Mouse (Mus musculus) embryonic facial prominence, embryonic 14.5 days (tissue): ENCODE results near the gene Nsf. TPM values are rescaled to one million over a fixed set of nuclear protein-coding genes. Genes with fewer than 3 reads are reported as not detected.
"Not testable (repeated sequence)": the region's sequence is repeated elsewhere in the genome, so short reads cannot be mapped to it uniquely, and the experiment has no call there.

Experiments
- ATAC-seq: fragments of 200-750 bp; cut with Nextera tagmentation; 2 replicates; pipeline ENCODE4 v1.8.0; 2017; ENCODE audit warnings: low read depth, moderate number of reproducible peaks, moderate TSS enrichment
- DNase-seq: peaks from one replicate; pipeline ENCODE4 v3.0.0-alpha.2; 2015; ENCODE audit warnings: low spot score
- H3K27ac ChIP-seq: fragments of 300-500 bp; sonication (generic); replicated peaks from 2 replicates; pipeline ENCODE4 v1.5.1; 2014; ENCODE audit warnings: low read depth, mild to moderate bottlenecking, low read length, moderate library complexity
- H3K27me3 ChIP-seq: fragments of 300-500 bp; sonication (generic); replicated peaks from 2 replicates; pipeline ENCODE4 v1.6.1; 2014; ENCODE audit warnings: low read length; ENCODE audit not compliant: control insufficient read depth, insufficient read depth
- H3K36me3 ChIP-seq: fragments of 300-500 bp; sonication (generic); 2 replicates; pipeline ENCODE4 v1.6.1; 2014; ENCODE audit warnings: low read length, mixed read lengths; ENCODE audit not compliant: control insufficient read depth, insufficient read depth
- H3K4me1 ChIP-seq: fragments of 300-500 bp; sonication (generic); 2 replicates; pipeline ENCODE4 v1.6.1; 2014; ENCODE audit warnings: antibody characterized with exemption, low read length; ENCODE audit not compliant: control insufficient read depth, insufficient read depth
- H3K4me2 ChIP-seq: fragments of 300-500 bp; sonication (generic); 2 replicates; pipeline ENCODE4 v1.6.1; 2014; ENCODE audit warnings: low read depth, mild to moderate bottlenecking, low read length, moderate library complexity, mixed read lengths
- H3K4me3 ChIP-seq: fragments of 300-500 bp; sonication (generic); 2 replicates; pipeline ENCODE4 v1.5.1; 2014; ENCODE audit warnings: low read depth, mild to moderate bottlenecking, low read length
- H3K9ac ChIP-seq: fragments of 300-500 bp; sonication (generic); 2 replicates; pipeline ENCODE4 v1.6.1; 2014; ENCODE audit warnings: low read depth, mild to moderate bottlenecking, low read length, moderate library complexity, mixed read lengths
- H3K9me3 ChIP-seq: fragments of 300-500 bp; sonication (generic); 2 replicates; pipeline ENCODE4 v1.6.1; 2016; ENCODE audit warnings: low read length; ENCODE audit not compliant: control insufficient read depth
- WGBS: fragments of 180-500 bp; shearing (Covaris S2); extraction: QIAGEN DNeasy Blood & Tissue Kit; methylation state at CpG from one replicate; pipeline ENCODE4 v1.1.7; 2014; 5-methylcytosine and 5-hydroxymethylcytosine counted together
- polyA plus RNA-seq: library from polyadenylated mRNA; unstranded; fragments of >200 nt; fragmentation: Nextera tagmentation; extraction: Ambion mirVana; gene quantifications from 2 replicates; pipeline ENCODE4 v1.2.1, GENCODE M21; 2014

Gene Nsf
- polyA plus RNA-seq, 1 experiment from 2014 or later, result 39.9 TPM

GRCm38 (mm10) chr11:103879476-103879875 lies 74.4 kb downstream of the Nsf start:
- peaks cover 26% of the 10 kb centered on the region for H3K36me3 ChIP-seq
- H3K4me2 ChIP-seq, DNase-seq, H3K27me3 ChIP-seq, H3K9ac ChIP-seq, H3K4me3 ChIP-seq, H3K27ac ChIP-seq, H3K4me1 ChIP-seq, H3K9me3 ChIP-seq, ATAC-seq: not testable (repeated sequence)
- 95% methylated on average over 7 of the region's 8 CpGs for WGBS

- Histone ChIP-seq H3K9ac (no peak overlapping the region), H3K4me3 (no peak overlapping the region), H3K4me2 (no peak overlapping the region), H3K36me3 (peaks cover 28% of the 10 kb centered on the region), H3K4me1 (no peaks in the 10 kb centered on the region), H3K9me3 (peaks cover 12% of the 10 kb centered on the region), H3K27me3 (no peaks in the 10 kb centered on the region), H3K27ac (no peak overlapping the region)
- 73% methylated on average over 6 of the region's 6 CpGs for WGBS
- ATAC-seq, result no peak
- DNase-seq, result no peak
These were observed 75.4 kb downstream of the Nsf start for GRCm38 (mm10) chr11:103878441-103878840.

GRCm38 (mm10) chr11:103870352-103870751 lies 83.5 kb downstream of the Nsf start:
- peaks cover 11% of the 10 kb centered on the region for H3K9me3 ChIP-seq
- no peak for ATAC-seq
- peaks cover 35% of the 10 kb centered on the region for H3K36me3 ChIP-seq
- no peak overlapping the region for H3K27ac ChIP-seq
- no peak overlapping the region for H3K4me3 ChIP-seq
- H3K4me2 ChIP-seq, result no peak overlapping the region
- WGBS, result 84% methylated on average over 9 of the region's 9 CpGs
- no peak for DNase-seq
- H3K4me1 ChIP-seq, result no peaks in the 10 kb centered on the region
- H3K27me3 ChIP-seq, result no peaks in the 10 kb centered on the region
- H3K9ac ChIP-seq, result no peak overlapping the region

- Histone ChIP-seq H3K9ac (no peak overlapping the region), H3K4me3 (no peak overlapping the region), H3K4me1 (no peaks in the 10 kb centered on the region), H3K27ac (no peak overlapping the region), H3K9me3 (no peaks in the 10 kb centered on the region), H3K27me3 (no peaks in the 10 kb centered on the region), H3K36me3 (peaks cover 19% of the 10 kb centered on the region), H3K4me2 (no peak overlapping the region)
- WGBS, result 35% methylated on average over 5 of the region's 5 CpGs
- DNase-seq (no peak), ATAC-seq (no peak)
These were observed 86.2 kb downstream of the Nsf start for GRCm38 (mm10) chr11:103867702-103868101.

GRCm38 (mm10) chr11:103865346-103865745 lies 88.5 kb downstream of the Nsf start:
- Histone ChIP-seq H3K27me3 (no peaks in the 10 kb centered on the region), H3K9ac (no peak overlapping the region), H3K9me3 (no peaks in the 10 kb centered on the region), H3K4me3 (no peak overlapping the region), H3K4me2 (no peak overlapping the region), H3K4me1 (no peaks in the 10 kb centered on the region), H3K36me3 (peaks cover 19% of the 10 kb centered on the region), H3K27ac (no peak overlapping the region)
- DNase-seq, result no peak
- no peak for ATAC-seq
- WGBS, result 82% methylated on average over 7 of the region's 7 CpGs

- no peaks in the 10 kb centered on the region for H3K27me3 ChIP-seq
- no peak overlapping the region for H3K4me3 ChIP-seq
- H3K9ac ChIP-seq, result no peak overlapping the region
- DNase-seq (no peak), ATAC-seq (no peak)
- H3K4me1 ChIP-seq, result no peaks in the 10 kb centered on the region
- H3K4me2 ChIP-seq, result no peak overlapping the region
- no peaks in the 10 kb centered on the region for H3K9me3 ChIP-seq
- 82% methylated on average over 4 of the region's 4 CpGs for WGBS
- peaks cover 27% of the 10 kb centered on the region for H3K36me3 ChIP-seq
- H3K27ac ChIP-seq, result no peak overlapping the region
These were observed 89.4 kb downstream of the Nsf start for GRCm38 (mm10) chr11:103864486-103864885.

GRCm38 (mm10) chr11:103862951-103863350 lies 90.9 kb downstream of the Nsf start:
- 88% methylated on average over 8 of the region's 8 CpGs for WGBS
- no peak overlapping the region for H3K4me2 ChIP-seq
- H3K36me3 ChIP-seq, result peaks cover 37% of the 10 kb centered on the region
- no peak overlapping the region for H3K27ac ChIP-seq
- no peak for DNase-seq
- no peaks in the 10 kb centered on the region for H3K9me3 ChIP-seq
- no peaks in the 10 kb centered on the region for H3K4me1 ChIP-seq
- H3K9ac ChIP-seq, result no peak overlapping the region
- H3K27me3 ChIP-seq, result no peaks in the 10 kb centered on the region
- no peak for ATAC-seq
- H3K4me3 ChIP-seq, result no peak overlapping the region

- H3K27me3 ChIP-seq, result no peaks in the 10 kb centered on the region
- ATAC-seq (no peak), DNase-seq (peak; percentile 45)
- peaks cover 48% of the 10 kb centered on the region for H3K36me3 ChIP-seq
- no peak overlapping the region for H3K4me3 ChIP-seq
- H3K27ac ChIP-seq, result no peak overlapping the region
- H3K9me3 ChIP-seq, result no peaks in the 10 kb centered on the region
- H3K9ac ChIP-seq, result no peak overlapping the region
- 60% methylated on average over 4 of the region's 4 CpGs for WGBS
- H3K4me2 ChIP-seq, result no peak overlapping the region
- no peaks in the 10 kb centered on the region for H3K4me1 ChIP-seq
These were observed 93.8 kb downstream of the Nsf start for GRCm38 (mm10) chr11:103859933-103860610.

- Histone ChIP-seq H3K4me1 (no peaks in the 10 kb centered on the region), H3K4me3 (no peak overlapping the region), H3K9ac (no peak overlapping the region), H3K27me3 (no peaks in the 10 kb centered on the region), H3K36me3 (peaks cover 51% of the 10 kb centered on the region), H3K4me2 (no peak overlapping the region), H3K9me3 (no peaks in the 10 kb centered on the region), H3K27ac (no peak overlapping the region)
- 56% methylated on average over 5 of the region's 5 CpGs for WGBS
- DNase-seq (no peak), ATAC-seq (no peak)
These were observed 95.1 kb downstream of the Nsf start for GRCm38 (mm10) chr11:103858760-103859159.
